Mouse (Mus musculus) forebrain, embryonic 11.5 days (tissue): ENCODE data around the gene Gnaz. TPM values are rescaled to one million over a fixed set of nuclear protein-coding genes. Genes with fewer than 3 reads are reported as not detected.

Experiments
- ATAC-seq: fragments of 200-750 bp; cut with Nextera tagmentation; replicated peaks from 2 replicates; pipeline ENCODE4 v1.8.0; 2017; ENCODE audit warnings: moderate TSS enrichment; ENCODE audit not compliant: low FRiP score
- DNase-seq: peaks from one replicate; pipeline ENCODE4 v3.0.0-alpha.2; 2017; ENCODE audit warnings: low spot score
- H3K27ac ChIP-seq: fragments of 300-500 bp; sonication (generic); 2 replicates; pipeline ENCODE4 v1.5.1; 2014; ENCODE audit warnings: low read depth, low read length
- H3K27me3 ChIP-seq: fragments of 300-500 bp; sonication (generic); 2 replicates; pipeline ENCODE4 v1.6.1; 2014; ENCODE audit warnings: mild to moderate bottlenecking, low read length, mixed read lengths; ENCODE audit not compliant: control insufficient read depth, insufficient read depth
- H3K36me3 ChIP-seq: fragments of 300-500 bp; sonication (generic); 2 replicates; pipeline ENCODE4 v1.6.1; 2014; ENCODE audit warnings: mild to moderate bottlenecking, low read length, moderate library complexity, mixed read lengths; ENCODE audit not compliant: control insufficient read depth, insufficient read depth
- H3K4me1 ChIP-seq: fragments of 300-500 bp; sonication (generic); replicated peaks from 2 replicates; pipeline ENCODE4 v1.6.1; 2014; ENCODE audit warnings: low read length, mixed read lengths; ENCODE audit not compliant: control insufficient read depth, insufficient read depth
- H3K4me2 ChIP-seq: fragments of 300-500 bp; sonication (generic); 2 replicates; pipeline ENCODE4 v1.6.1; 2014; ENCODE audit warnings: low read depth, mild to moderate bottlenecking, low read length, moderate library complexity, mixed read lengths; ENCODE audit not compliant: severe bottlenecking
- H3K4me3 ChIP-seq: fragments of 300-500 bp; sonication (generic); 2 replicates; pipeline ENCODE4 v1.5.1; 2014; ENCODE audit warnings: low read depth, low read length
- H3K9ac ChIP-seq: fragments of 300-500 bp; sonication (generic); 2 replicates; pipeline ENCODE4 v1.6.1; 2014; ENCODE audit warnings: low read length
- H3K9me3 ChIP-seq: fragments of 300-500 bp; sonication (generic); 2 replicates; pipeline ENCODE4 v1.6.1; 2016; ENCODE audit warnings: low read length, mixed read lengths; ENCODE audit not compliant: control insufficient read depth
- WGBS: fragments of 180-500 bp; shearing (Covaris S2); extraction: QIAGEN DNeasy Blood & Tissue Kit; methylation state at CpG from one replicate; pipeline ENCODE4 v1.1.7; 2014; 5-methylcytosine and 5-hydroxymethylcytosine counted together
- polyA plus RNA-seq: library from polyadenylated mRNA; unstranded; fragments of >200 nt; fragmentation: Nextera tagmentation; extraction: Ambion mirVana; gene quantifications from 2 replicates; pipeline ENCODE4 v1.2.1, GENCODE M21; 2014

The Gnaz gene
- polyA plus RNA-seq, 1 experiment from 2014 or later: 10.8 TPM

GRCm38 (mm10) chr10:75065691-75066090 lies 98.7 kb downstream of the Gnaz start:
- no peaks in the 10 kb centered on the region for H3K9me3 ChIP-seq
- H3K9ac ChIP-seq: no peak overlapping the region
- no peak overlapping the region for H3K4me3 ChIP-seq
- H3K4me1 ChIP-seq: peaks cover 17% of the 10 kb centered on the region
- 80% methylated on average over 6 of the region's 6 CpGs for WGBS
- no peaks in the 10 kb centered on the region; the same call in 1 of the 2 replicates for H3K36me3 ChIP-seq
- H3K27me3 ChIP-seq: no peaks in the 10 kb centered on the region
- H3K4me2 ChIP-seq: no peak overlapping the region
- no peak overlapping the region for H3K27ac ChIP-seq
- ATAC-seq (no peak), DNase-seq (no peak)

Other genes starting within 250 kb of the Gnaz start
- gene Rsph14, start 65.4 kb downstream of the Gnaz start, polyA plus RNA-seq: not detected in 2 replicates
- gene Rab36, start 69.9 kb downstream of the Gnaz start, polyA plus RNA-seq: 10.8 and 11.9 TPM in 2 replicates
- 11.7 and 13.4 TPM in 2 replicates for gene Bcr, start 93.4 kb downstream of the Gnaz start, polyA plus RNA-seq
- 29.0 and 29.4 TPM in 2 replicates for gene Specc1l, start 244.9 kb downstream of the Gnaz start, polyA plus RNA-seq